Mouse (Mus musculus) hindbrain, embryonic 12.5 days (tissue): Measurements from ENCODE around the gene Chn2. TPM values are rescaled to one million over a fixed set of nuclear protein-coding genes. Genes with fewer than 3 reads are reported as not detected.
A peak's percentile ranks its signal among the peaks of the same experiment; 100 is the strongest.

Experiments used
- ATAC-seq: fragments of 200-750 bp; cut with Nextera tagmentation; 2 replicates; pipeline ENCODE4 v1.8.0; 2017; ENCODE audit warnings: moderate TSS enrichment; ENCODE audit not compliant: low FRiP score
- H3K27ac ChIP-seq: fragments of 300-500 bp; sonication (generic); 2 replicates; pipeline ENCODE4 v1.5.1; 2016; ENCODE audit warnings: mild to moderate bottlenecking
- H3K27me3 ChIP-seq: fragments of 300-500 bp; sonication (generic); 2 replicates; pipeline ENCODE4 v1.6.1; 2016; ENCODE audit warnings: mild to moderate bottlenecking
- H3K36me3 ChIP-seq: fragments of 300-500 bp; sonication (generic); 2 replicates; pipeline ENCODE4 v1.6.1; 2016; ENCODE audit warnings: mild to moderate bottlenecking
- H3K4me1 ChIP-seq: fragments of 300-500 bp; sonication (generic); 2 replicates; pipeline ENCODE4 v1.6.1; 2016
- H3K4me2 ChIP-seq: fragments of 300-500 bp; sonication (generic); replicated peaks from 2 replicates; pipeline ENCODE4 v1.6.1; 2016; ENCODE audit warnings: mild to moderate bottlenecking
- H3K4me3 ChIP-seq: fragments of 300-500 bp; sonication (generic); 2 replicates; pipeline ENCODE4 v1.5.1; 2016; ENCODE audit warnings: mild to moderate bottlenecking
- H3K9ac ChIP-seq: fragments of 300-500 bp; sonication (generic); 2 replicates; pipeline ENCODE4 v1.6.1; 2016; ENCODE audit warnings: mild to moderate bottlenecking, moderate library complexity
- H3K9me3 ChIP-seq: fragments of 300-500 bp; sonication (generic); replicated peaks from 2 replicates; pipeline ENCODE4 v1.6.1; 2016; ENCODE audit warnings: mild to moderate bottlenecking
- WGBS: fragments of 180-500 bp; shearing (Covaris S2); methylation state at CpG from one replicate; pipeline ENCODE4 v1.1.7; 2016; 5-methylcytosine and 5-hydroxymethylcytosine counted together
- polyA plus RNA-seq: library from polyadenylated mRNA; unstranded; fragments of >200 nt; fragmentation: Nextera tagmentation; extraction: Ambion mirVana; gene quantifications from 2 replicates; pipeline ENCODE4 v1.2.1, GENCODE M21; 2016

The Chn2 gene
- 20.3 and 24.0 TPM in 2 replicates for polyA plus RNA-seq

DNA sequence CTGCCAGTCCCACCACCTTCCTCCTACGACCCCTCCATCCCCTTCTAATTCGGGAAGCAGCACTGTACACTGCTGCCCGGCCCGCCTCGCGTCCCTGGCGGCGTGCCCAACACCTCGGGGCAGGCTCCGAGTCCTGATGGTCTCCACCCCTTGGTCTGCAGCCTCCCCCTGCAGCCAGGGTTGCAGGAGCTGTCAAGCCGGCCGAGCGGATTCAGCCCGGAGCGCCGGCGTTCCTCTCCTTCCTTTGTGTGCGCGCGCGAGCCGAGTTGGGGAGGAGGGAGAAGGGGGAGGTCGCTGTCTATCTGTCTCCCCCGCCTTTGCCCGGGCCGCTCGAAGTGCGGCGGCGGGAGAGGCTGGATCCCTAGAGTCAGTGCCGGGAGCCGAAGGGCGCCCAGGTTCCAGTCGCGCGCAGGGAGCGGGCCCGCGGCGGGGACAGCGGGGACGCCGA, at the start of gene Chn2:
Chn2 (plus strand) TSS at position 198 of the 448 bp plus-strand sequence.
- peak; percentile 88 for ATAC-seq
- Histone ChIP-seq H3K4me3 (peak within 1 kb of the TSS; percentile 63), H3K9ac (peak within 1 kb of the TSS; percentile 88), H3K4me2 (peak within 1 kb of the TSS; percentile 60), H3K4me1 (peaks cover 20% of the 10 kb centered on the region), H3K27me3 (peaks cover 30% of the 10 kb centered on the region), H3K27ac (peak within 1 kb of the TSS; percentile 97), H3K36me3 (no peaks in the 10 kb centered on the region), H3K9me3 (no peaks in the 10 kb centered on the region)
- WGBS = under 1% methylated on average over 37 of the region's 43 CpGs

DNA sequence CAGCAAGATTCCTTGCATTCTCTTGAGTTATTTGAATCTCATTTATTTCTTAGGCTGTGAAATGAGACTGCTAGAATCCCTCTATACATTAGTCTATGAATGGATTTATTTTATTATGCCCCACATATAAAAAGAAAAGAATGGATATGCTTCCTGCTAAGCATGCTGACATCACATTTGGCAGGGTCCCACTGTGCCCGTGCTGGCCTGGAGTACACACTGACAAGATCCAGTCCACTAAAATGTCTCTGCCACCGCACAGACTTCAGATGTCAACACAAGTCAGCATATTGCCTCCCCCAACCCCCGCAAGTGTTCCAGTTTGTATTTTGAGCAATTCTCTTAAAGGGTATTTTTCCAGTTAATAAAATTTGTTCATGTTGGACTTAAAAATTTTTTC, 47.0 kb upstream of the Chn2 start:
- WGBS = 79% methylated on average over 3 of the region's 3 CpGs
- H3K4me3 ChIP-seq = no peak overlapping the region
- H3K9me3 ChIP-seq = no peaks in the 10 kb centered on the region
- no peak for ATAC-seq
- peaks cover 3% of the 10 kb centered on the region; the same call in 1 of the 2 replicates for H3K4me1 ChIP-seq
- no peak overlapping the region for H3K4me2 ChIP-seq
- H3K36me3 ChIP-seq = no peaks in the 10 kb centered on the region
- no peaks in the 10 kb centered on the region; the same call in 1 of the 2 replicates for H3K27me3 ChIP-seq
- no peak overlapping the region for H3K27ac ChIP-seq
- no peak overlapping the region for H3K9ac ChIP-seq

DNA sequence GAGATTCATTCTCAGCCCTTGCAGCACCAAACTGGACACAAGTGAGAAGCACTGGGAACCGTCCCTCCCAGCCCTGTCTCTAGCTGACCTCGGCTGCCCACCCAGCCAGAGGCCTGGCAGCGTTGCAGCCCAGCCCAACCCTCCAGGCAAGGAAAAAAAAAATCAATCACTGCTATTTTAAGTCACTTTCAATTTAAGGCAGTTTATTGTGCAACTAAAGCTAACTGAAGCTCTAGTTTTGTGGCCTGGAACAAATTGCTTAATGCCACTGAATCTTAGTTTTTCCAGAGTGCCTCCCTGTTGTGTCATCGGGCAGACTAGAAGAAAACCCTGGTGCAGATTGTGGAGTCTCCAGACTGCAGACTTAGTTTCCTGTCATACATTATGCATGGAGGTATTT, 43.8 kb upstream of the Chn2 start:
- Histone ChIP-seq H3K36me3 (no peaks in the 10 kb centered on the region), H3K4me3 (no peak overlapping the region), H3K27me3 (no peaks in the 10 kb centered on the region; the same call in 1 of the 2 replicates), H3K9me3 (no peaks in the 10 kb centered on the region), H3K27ac (no peak overlapping the region), H3K4me2 (no peak overlapping the region), H3K4me1 (peaks cover 3% of the 10 kb centered on the region; the same call in 1 of the 2 replicates), H3K9ac (no peak overlapping the region)
- 64% methylated on average over 4 of the region's 4 CpGs for WGBS
- ATAC-seq = no peak

DNA sequence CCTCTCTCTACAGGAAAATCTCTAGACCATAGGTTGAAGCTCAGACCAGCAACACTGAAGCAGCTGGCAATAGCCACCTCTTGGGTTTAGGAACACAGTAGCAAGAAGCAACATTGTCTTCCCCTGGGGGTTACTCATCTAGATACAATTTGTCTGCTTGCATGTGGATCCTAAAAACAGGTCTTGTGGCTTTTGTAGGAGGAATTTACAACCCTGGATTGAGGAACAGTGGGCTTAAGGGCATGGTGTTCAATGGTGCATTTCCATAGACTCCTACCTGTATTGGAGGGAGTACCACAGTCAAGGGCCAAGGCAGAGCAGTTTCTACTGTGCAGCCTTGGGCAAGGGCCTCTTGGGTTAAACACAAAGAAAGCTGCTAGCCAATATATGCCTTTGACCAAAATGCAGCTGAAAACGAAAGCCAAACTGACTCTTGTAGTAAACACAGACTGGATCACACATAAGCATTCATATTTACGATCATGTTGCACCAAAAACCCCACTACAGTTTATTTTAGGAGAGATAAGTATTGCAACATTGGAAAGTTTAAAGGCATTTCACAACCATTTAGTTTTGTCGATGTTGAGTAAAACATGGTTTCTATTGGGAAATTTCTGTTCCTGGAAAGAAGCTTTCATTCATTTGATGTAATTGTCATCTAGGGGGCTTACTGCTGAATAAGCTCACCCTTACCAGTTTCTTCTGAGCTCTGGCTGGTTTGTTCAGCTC, 43.0 kb upstream of the Chn2 start:
- Histone ChIP-seq H3K9ac (no peak overlapping the region), H3K27me3 (no peaks in the 10 kb centered on the region; the same call in 1 of the 2 replicates), H3K36me3 (no peaks in the 10 kb centered on the region), H3K4me3 (no peak overlapping the region), H3K4me1 (peaks cover 3% of the 10 kb centered on the region; the same call in 1 of the 2 replicates), H3K9me3 (no peaks in the 10 kb centered on the region), H3K4me2 (no peak overlapping the region), H3K27ac (no peak overlapping the region)
- 93% methylated on average over 3 of the region's 3 CpGs for WGBS
- ATAC-seq = no peak

DNA sequence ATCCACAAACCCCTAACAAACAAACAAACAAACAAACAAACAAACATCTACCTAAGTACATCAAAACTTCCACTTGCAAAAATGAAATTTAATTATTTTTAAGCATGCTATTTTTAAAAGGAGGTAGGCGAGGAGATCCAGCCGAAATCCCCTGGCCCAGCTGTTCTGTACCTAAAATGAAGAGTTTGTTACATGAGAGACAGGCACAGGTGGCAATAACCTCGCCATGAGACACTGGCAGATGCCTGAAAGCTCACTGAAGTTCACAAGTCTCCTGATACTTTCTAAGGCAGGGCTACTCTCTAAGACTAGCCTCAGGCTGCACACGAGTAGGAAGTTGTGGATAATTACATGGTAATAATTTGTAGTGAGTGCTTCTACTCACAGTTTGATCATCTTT, 34.1 kb upstream of the Chn2 start:
- WGBS = 82% methylated on average over 4 of the region's 4 CpGs
- no peaks in the 10 kb centered on the region for H3K27me3 ChIP-seq
- no peak overlapping the region for H3K4me3 ChIP-seq
- no peak overlapping the region for H3K4me2 ChIP-seq
- no peak overlapping the region for H3K9ac ChIP-seq
- H3K4me1 ChIP-seq = peaks cover 13% of the 10 kb centered on the region
- no peaks in the 10 kb centered on the region for H3K36me3 ChIP-seq
- ATAC-seq = no peak
- H3K9me3 ChIP-seq = no peaks in the 10 kb centered on the region
- no peak overlapping the region for H3K27ac ChIP-seq

DNA sequence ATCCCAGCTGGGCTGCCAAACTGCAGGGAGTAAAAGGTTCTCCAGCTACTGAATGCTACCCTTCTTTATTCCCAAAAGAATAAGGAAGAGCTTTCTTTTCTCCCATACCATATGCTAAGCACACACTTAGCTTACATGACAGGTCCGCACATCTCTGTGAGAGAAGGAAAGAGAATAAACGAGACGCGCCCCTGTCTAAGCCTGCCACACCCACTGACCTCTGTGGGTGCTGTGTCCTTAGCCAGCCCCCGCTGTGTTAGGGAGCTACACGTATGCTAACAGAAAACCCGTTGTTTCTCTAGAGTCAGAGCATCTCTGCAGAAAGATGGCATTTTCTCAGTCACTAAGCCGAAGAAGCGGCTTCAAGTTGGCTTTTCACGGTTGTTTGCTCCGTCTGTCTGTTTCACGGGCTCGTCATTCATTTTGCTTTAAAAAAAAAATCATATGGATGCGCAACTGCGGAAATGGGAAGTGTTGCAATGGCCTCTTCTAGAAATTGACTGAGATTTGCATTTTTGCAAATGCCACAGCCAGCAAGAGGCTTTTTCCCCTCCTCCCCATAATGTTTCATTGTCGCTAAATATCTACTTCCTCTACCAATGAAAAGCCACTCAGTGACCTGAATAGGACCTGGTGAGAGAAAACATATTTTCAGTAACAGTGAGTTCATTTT, 30.8 kb upstream of the Chn2 start:
- Histone ChIP-seq H3K36me3 (no peaks in the 10 kb centered on the region), H3K4me1 (peaks cover 13% of the 10 kb centered on the region), H3K9ac (no peak overlapping the region), H3K27ac (no peak overlapping the region), H3K4me2 (peak overlapping the region; percentile 23; the same call in 1 of the 2 replicates), H3K9me3 (no peaks in the 10 kb centered on the region), H3K4me3 (no peak overlapping the region), H3K27me3 (no peaks in the 10 kb centered on the region)
- 59% methylated on average over 16 of the region's 16 CpGs for WGBS
- ATAC-seq = no peak

DNA sequence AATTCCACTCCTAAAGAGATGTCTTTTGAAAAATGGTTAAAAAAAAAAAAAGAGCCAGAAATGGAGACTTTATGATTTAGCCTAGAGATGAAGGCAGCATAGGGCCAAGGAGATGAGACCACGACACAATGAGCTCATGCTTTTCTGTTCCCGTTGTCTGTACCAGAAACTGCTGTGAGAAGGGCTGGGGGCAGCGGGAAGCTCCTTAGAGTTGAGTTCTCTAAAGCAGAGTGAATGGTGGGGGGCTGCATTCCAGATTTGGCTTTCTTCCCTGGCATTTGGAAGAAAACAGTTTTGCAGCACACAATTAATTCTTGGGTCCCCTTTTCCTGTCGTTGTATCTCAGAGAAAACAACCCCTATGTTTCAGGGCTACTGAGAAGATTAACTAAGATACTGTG, 30.1 kb upstream of the Chn2 start:
- WGBS = 48% methylated on average over 4 of the region's 4 CpGs
- Histone ChIP-seq H3K27me3 (no peaks in the 10 kb centered on the region), H3K9ac (no peak overlapping the region), H3K36me3 (no peaks in the 10 kb centered on the region), H3K27ac (no peak overlapping the region), H3K4me2 (no peak overlapping the region), H3K4me3 (no peak overlapping the region), H3K4me1 (peaks cover 13% of the 10 kb centered on the region), H3K9me3 (no peaks in the 10 kb centered on the region)
- ATAC-seq = no peak

DNA sequence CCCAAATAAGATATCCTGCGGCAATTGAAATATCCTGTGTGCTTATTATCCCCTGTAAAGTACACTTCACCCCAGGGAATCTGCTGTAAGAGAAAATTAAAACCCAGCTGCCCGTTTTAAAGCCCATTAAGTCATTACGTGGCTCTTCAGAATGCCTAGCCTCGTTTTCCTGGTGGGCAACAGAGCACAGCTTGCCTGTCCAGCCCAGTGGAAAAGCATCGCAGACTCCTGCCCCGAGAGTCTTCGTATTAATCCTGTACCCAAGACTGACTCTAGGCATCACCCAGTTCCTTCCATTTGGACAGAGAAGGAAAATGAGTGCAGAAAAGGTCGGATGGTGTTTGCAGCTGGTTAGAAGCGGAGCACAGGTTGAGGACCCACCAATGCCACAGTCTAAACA, 29.0 kb upstream of the Chn2 start:
- no peak for ATAC-seq
- Histone ChIP-seq H3K4me3 (no peak overlapping the region), H3K36me3 (no peaks in the 10 kb centered on the region), H3K4me2 (no peak overlapping the region), H3K9me3 (no peaks in the 10 kb centered on the region), H3K4me1 (peaks cover 13% of the 10 kb centered on the region), H3K27ac (no peak overlapping the region), H3K9ac (no peak overlapping the region), H3K27me3 (no peaks in the 10 kb centered on the region)
- WGBS = 65% methylated on average over 9 of the region's 9 CpGs

DNA sequence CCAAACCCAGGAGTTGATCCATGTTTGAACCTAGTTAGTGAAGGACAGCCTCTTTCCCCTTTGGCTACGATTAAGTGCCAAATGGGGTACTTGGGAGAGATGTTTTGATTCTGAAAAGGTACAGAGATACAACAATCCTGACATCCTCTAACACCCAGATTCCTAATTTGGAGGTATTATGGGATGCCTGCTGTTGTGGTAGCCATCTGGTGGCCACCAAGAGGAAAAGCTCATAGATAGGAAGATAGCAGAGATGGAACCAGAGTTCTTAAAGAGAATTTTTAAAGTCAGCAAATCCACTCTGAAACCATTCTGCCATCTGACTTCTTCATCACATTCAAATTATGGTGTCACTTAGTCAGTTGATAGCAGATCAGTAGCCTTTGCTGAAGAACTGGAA, 27.2 kb upstream of the Chn2 start:
- no peak overlapping the region for H3K4me2 ChIP-seq
- no peak for ATAC-seq
- no peak overlapping the region for H3K4me3 ChIP-seq
- H3K27me3 ChIP-seq = no peaks in the 10 kb centered on the region
- H3K9me3 ChIP-seq = no peaks in the 10 kb centered on the region
- no peak overlapping the region for H3K27ac ChIP-seq
- H3K4me1 ChIP-seq = peaks cover 13% of the 10 kb centered on the region
- no peaks in the 10 kb centered on the region for H3K36me3 ChIP-seq
- 89% methylated on average over 1 of the region's 1 CpGs for WGBS
- no peak overlapping the region for H3K9ac ChIP-seq

DNA sequence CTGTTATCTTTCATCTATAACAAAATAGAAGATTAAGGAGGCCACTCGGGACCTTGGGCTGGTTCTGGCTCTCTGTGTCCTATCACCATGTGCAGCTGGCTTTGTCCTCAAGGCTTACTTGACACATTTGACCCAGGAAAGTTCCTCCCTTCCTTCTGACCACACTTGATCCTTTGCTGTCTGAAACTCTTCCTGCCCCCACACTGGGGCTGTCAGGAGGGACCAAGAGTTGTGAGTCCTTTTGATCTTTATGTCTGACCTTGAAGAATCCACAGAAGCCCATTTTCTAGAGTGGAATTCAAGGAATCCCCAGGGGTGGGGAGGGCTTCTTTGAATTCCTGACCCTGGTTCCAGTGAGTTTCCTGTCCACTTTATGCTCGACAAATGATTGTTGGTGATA, 21.3 kb upstream of the Chn2 start:
- 60% methylated on average over 2 of the region's 2 CpGs for WGBS
- no peaks in the 10 kb centered on the region for H3K4me1 ChIP-seq
- no peak for ATAC-seq
- H3K4me3 ChIP-seq = no peak overlapping the region
- H3K36me3 ChIP-seq = no peaks in the 10 kb centered on the region
- no peak overlapping the region for H3K9ac ChIP-seq
- H3K27me3 ChIP-seq = no peaks in the 10 kb centered on the region
- no peaks in the 10 kb centered on the region for H3K9me3 ChIP-seq
- no peak overlapping the region for H3K27ac ChIP-seq
- H3K4me2 ChIP-seq = no peak overlapping the region

DNA sequence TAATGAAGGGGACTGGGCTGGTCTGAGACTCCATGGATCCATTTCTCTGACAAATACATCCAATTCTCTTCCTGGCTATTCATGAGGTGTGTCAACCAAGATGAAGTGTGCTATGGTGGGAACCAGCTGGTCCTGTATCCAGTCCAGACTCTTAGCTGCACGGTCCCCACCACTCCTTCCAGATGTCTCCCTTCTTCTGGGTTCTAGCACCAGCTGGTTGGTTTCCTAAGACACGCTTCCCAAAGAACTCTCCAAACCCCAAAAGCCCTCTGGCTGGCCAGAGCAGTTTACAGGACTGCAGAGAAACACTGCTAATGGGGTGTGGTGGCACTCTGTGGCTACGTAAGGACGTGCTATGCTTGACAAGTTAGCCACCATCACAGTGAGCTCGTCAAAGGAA, 20.5 kb upstream of the Chn2 start:
- H3K27ac ChIP-seq = no peak overlapping the region
- no peaks in the 10 kb centered on the region for H3K27me3 ChIP-seq
- H3K9me3 ChIP-seq = no peaks in the 10 kb centered on the region
- H3K9ac ChIP-seq = no peak overlapping the region
- 79% methylated on average over 5 of the region's 5 CpGs for WGBS
- no peak overlapping the region for H3K4me2 ChIP-seq
- ATAC-seq = no peak
- H3K4me1 ChIP-seq = no peaks in the 10 kb centered on the region
- no peaks in the 10 kb centered on the region for H3K36me3 ChIP-seq
- H3K4me3 ChIP-seq = no peak overlapping the region

DNA sequence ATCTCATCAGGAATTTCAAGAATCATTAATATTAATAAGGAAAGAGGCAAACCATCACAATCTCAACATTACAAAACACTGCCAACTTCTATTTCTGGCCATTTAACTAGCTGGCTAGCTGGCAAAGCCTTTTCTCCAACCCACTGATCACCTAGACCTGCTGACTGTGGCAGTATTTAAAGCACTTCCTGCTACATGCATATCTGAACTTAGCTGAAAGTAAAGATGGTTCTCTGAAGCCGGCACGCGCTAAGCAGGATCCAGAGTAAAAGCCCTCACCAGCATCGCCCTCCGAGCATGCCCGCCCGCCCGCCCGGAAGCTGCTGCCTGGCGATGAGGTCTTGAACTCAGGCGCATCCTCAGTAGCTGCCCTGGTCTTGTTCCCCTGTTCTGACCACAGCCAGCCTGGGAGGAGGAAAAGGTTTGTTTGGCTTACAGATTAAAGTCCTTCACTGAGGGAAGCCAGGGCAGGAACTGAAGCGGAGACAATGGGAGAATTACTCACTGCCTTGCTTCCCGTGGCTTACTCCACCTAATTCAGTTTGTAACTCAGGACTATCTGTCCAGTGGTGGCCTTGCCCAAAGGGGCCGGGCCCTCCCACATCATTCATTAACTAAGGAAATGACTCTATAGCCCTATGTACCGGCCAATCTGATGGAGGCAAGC, 18.1 kb upstream of the Chn2 start:
- Histone ChIP-seq H3K4me1 (peaks cover 7% of the 10 kb centered on the region), H3K36me3 (no peaks in the 10 kb centered on the region), H3K4me2 (no peak overlapping the region), H3K9me3 (no peaks in the 10 kb centered on the region), H3K27ac (no peak overlapping the region), H3K27me3 (no peaks in the 10 kb centered on the region), H3K4me3 (no peak overlapping the region), H3K9ac (no peak overlapping the region)
- no peak for ATAC-seq
- 70% methylated on average over 15 of the region's 15 CpGs for WGBS
